Mouse (Mus musculus) ovary, adult 10 weeks (tissue): ENCODE measurements around the gene Olfr593. TPM values are rescaled to one million over a fixed set of nuclear protein-coding genes. Genes with fewer than 3 reads are reported as not detected.

Experiments used
- polyA plus RNA-seq: library from polyadenylated mRNA; stranded (reverse); fragments of 350-450 nt; fragmentation: Illumina TruSeq; extraction: RNeasy Lipid Tissue Mini Kit (QIAGEN cat#74804); gene quantifications from one replicate; pipeline ENCODE4 v1.2.3, GENCODE M21; 2014

Gene Olfr593
- polyA plus RNA-seq, result not detected

DNA sequence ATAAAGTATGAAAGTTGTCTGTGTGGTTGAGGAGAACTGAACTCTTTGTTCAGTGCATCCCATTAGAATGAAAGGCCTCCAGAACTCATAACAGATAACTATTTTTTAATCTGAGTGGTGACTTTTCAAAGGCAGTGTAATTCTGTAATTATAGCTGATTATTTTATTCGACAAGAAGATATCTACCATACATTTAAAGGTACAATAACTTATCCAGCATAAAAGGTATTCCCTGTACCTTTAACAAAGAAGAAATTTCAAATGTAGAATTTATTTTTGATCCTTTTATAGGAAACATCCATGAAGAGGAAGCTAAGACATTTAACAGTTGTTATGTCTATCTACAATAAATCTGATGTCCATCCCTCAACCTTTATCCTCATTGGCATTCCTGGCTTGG is at the start of gene Olfr593:
Olfr593 (plus strand) TSS at position 301 of the 400 bp plus-strand sequence.

DNA sequence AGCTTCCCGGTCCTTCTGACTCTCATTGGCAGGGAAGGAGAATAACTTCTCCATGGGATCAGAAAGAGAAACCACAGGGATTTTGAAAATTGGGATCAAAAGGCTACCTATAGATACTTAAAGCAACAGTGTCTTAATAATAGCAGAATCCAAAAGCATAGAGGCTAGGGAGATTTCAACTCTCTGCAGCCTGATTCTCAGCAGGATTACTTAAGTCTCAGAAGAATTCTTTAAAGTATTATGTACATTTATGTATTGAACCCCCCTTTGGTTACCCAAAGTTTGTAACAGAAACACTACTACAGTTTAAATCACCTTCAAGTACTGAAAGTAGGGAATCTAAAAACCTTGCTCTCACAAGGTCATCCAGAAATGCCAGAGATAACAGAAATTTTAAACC is 33.4 kb upstream of the Olfr593 start, which contains the start of gene Olfr591:
Olfr591 (minus strand) TSS at position 101 of the 400 bp plus-strand sequence.

DNA sequence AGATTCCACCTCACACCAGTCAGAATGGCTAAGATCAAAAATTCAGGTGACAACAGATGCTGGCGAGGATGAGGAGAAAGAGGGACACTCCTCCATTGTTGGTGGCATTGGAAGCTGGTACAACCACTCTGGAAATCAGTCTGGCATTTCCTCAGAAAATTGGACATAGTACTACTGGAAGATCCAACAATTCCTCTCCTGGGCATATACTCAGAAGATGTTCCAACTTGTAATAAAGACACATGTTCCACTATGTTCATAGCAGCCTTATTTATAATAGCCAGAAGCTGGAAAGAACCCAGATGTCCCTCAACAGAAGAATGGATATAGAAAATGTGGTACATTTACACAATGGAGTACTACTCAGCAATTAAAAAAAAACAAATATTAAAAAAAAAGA is 27.2 kb upstream of the Olfr593 start, which contains the start of gene Olfr592:
Olfr592 (plus strand) TSS at position 301 of the 400 bp plus-strand sequence.

DNA sequence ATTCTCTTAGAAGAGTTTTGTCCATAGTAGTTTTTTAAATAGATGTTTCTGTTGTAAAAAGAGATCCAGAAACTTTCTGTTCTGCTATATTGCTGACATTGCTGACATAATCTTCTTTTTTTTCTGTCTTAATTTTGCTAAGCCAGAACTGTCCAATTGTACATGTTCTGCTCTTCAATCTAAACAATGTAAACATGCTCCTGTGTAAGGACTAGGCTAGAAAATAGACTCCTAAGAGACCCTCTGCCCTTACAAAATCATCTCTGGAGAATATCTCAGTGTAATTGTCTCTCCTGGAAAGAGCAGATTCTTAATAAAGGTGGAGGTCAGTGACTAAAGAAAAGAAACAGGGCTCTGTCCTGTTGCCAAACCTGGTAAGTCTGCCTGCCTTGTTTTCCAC is 5.0 kb downstream of the Olfr593 start, which contains the start of gene Olfr594:
Olfr594 (plus strand) TSS at position 301 of the 400 bp plus-strand sequence.

DNA sequence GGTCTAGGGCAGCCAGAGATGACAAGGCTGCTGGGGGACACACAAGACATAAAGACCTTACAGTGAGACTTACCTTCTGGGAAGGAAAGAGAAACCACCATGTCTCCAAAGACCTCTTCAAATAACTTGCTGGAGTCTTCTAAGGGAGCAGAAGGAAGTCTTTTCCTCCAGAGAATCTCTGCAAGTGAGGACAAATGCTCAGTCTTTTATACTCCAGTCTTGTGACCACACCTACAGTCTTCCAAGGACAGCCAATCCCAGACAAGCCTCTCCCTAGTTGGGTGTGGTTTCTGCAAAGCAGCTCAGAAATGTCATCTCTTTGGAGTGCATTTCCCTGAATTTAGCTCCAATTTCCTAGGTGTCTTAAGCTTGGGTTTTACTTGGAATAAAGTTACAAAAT is 40.7 kb downstream of the Olfr593 start, which contains the start of gene Usp17ld:
Usp17ld (minus strand) TSS at position 101 of the 400 bp plus-strand sequence.

Other genes with a start within 250 kb of the Olfr593 start
- gene Olfr576, start 249.2 kb upstream of the Olfr593 start, polyA plus RNA-seq, result not detected
- gene Olfr577, start 235.9 kb upstream of the Olfr593 start, polyA plus RNA-seq, result not detected
- not detected for gene Olfr578, start 222.5 kb upstream of the Olfr593 start, polyA plus RNA-seq
- gene Olfr582, start 173.8 kb upstream of the Olfr593 start, polyA plus RNA-seq, result not detected
- gene Olfr583, start 160.6 kb upstream of the Olfr593 start, polyA plus RNA-seq, result not detected
- gene Olfr584, start 130.0 kb upstream of the Olfr593 start, polyA plus RNA-seq, result not detected
- gene Olfr585, start 114.1 kb upstream of the Olfr593 start, polyA plus RNA-seq, result not detected
- gene Olfr586, start 86.2 kb upstream of the Olfr593 start, polyA plus RNA-seq, result not detected
- not detected for gene Olfr588-ps1, start 71.0 kb upstream of the Olfr593 start, polyA plus RNA-seq
- not detected for gene Olfr589, start 55.5 kb upstream of the Olfr593 start, polyA plus RNA-seq
- gene Olfr591, start 33.5 kb upstream of the Olfr593 start, polyA plus RNA-seq, result not detected
- not detected for gene Olfr592, start 27.1 kb upstream of the Olfr593 start, polyA plus RNA-seq
- not detected for gene Olfr594, start 5.1 kb downstream of the Olfr593 start, polyA plus RNA-seq
- not detected for gene Usp17ld, start 40.6 kb downstream of the Olfr593 start, polyA plus RNA-seq
- gene Olfr596, start 93.8 kb downstream of the Olfr593 start, polyA plus RNA-seq, result not detected
- not detected for gene Olfr597, start 104.5 kb downstream of the Olfr593 start, polyA plus RNA-seq
- gene Olfr598, start 111.7 kb downstream of the Olfr593 start, polyA plus RNA-seq, result not detected
- gene Olfr599, start 124.1 kb downstream of the Olfr593 start, polyA plus RNA-seq, result not detected
- gene Olfr600, start 137.8 kb downstream of the Olfr593 start, polyA plus RNA-seq, result not detected
- gene Olfr601, start 150.8 kb downstream of the Olfr593 start, polyA plus RNA-seq, result not detected
- gene Olfr603, start 174.3 kb downstream of the Olfr593 start, polyA plus RNA-seq, result not detected
- not detected for gene Usp17lc, start 203.2 kb downstream of the Olfr593 start, polyA plus RNA-seq
- gene Olfr605, start 233.6 kb downstream of the Olfr593 start, polyA plus RNA-seq, result not detected
- gene Olfr606, start 237.2 kb downstream of the Olfr593 start, polyA plus RNA-seq, result not detected